Mouse (Mus musculus) brain, adult 10 weeks (tissue): ENCODE results near the gene Cd38. TPM values are rescaled to one million over a fixed set of nuclear protein-coding genes. Genes with fewer than 3 reads are reported as not detected.

Source experiments
- polyA plus RNA-seq: library from polyadenylated mRNA; stranded (reverse); fragments of 350-450 nt; fragmentation: Illumina TruSeq; extraction: RNeasy Lipid Tissue Mini Kit (QIAGEN cat#74804); gene quantifications from one replicate; pipeline ENCODE4 v1.2.3, GENCODE M21; 2015; ENCODE audit warnings: low read depth, low replicate concordance

The Cd38 gene
- 4.8 TPM for polyA plus RNA-seq

DNA sequence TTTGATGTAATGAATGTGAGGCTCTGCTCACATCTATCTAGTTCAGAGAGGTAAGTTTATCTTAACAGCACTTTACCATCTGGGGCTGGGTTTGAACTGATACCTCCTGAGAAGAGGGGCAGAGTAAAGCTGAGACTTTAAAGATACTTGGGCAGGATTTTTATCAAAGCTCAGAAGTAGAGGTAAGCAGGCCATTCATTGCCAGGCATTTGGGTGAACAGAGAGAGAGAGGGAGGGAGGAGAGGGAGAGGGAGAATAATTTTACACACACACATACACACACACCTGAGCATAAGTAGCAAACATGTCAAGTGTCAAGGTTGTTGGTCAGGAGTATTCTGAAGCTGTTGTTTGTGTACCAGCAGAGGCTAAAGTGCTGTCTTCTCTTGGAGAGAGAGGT, at the start of gene Cd38:
TSS of gene Cd38 (plus strand) at position 301 of the 400 bp plus-strand sequence.

GRCm38 (mm10) chr5:43818695-43819094, 49.7 kb upstream of the Cd38 start, which contains the start of gene Bst1:
Gene Bst1, plus strand, starts transcription at chr5:43818885.

DNA sequence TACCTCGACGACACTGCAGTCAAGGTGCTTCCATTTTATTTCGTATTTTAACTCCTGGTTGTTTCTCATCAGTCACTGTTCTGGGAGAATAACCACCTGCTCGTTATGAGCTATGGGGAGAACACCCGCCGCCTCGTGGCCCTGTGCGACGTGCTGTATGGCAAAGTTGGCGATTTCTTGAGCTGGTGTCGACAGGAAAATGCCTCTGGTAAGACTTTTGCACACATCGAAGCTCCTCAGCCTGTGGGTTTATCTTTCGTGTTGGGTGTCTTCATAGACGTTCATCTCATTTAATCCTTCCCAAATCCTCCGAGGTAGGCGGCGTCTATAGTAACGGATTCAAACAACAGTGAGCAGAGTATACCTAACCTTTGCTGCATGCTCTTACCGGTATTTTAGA, 46.8 kb upstream of the Cd38 start, which contains the start of gene Fbxl5:
TSS of gene Fbxl5 (minus strand) at position 101 of the 400 bp plus-strand sequence.

GRCm38 (mm10) chr5:43912844-43913243, 44.5 kb downstream of the Cd38 start, which contains the start of gene Gm7879:
Gene Gm7879, plus strand, starts transcription at chr5:43913144.

Other genes starting within 250 kb of the Cd38 start
- gene Cc2d2a, start 206.2 kb upstream of the Cd38 start, polyA plus RNA-seq, result 12.3 TPM
- 0.42 TPM for gene Bst1, start 49.7 kb upstream of the Cd38 start, polyA plus RNA-seq
- gene Fbxl5, start 46.9 kb upstream of the Cd38 start, polyA plus RNA-seq, result 105 TPM
- gene Gm7879, start 44.6 kb downstream of the Cd38 start, polyA plus RNA-seq, result not detected
- gene Fgfbp1, start 113.2 kb downstream of the Cd38 start, polyA plus RNA-seq, result 3.2 TPM
- gene Prom1, start 233.5 kb downstream of the Cd38 start, polyA plus RNA-seq, result 12.2 TPM